Mouse (Mus musculus): Measurements from ENCODE around the gene Capn11.

DNA sequence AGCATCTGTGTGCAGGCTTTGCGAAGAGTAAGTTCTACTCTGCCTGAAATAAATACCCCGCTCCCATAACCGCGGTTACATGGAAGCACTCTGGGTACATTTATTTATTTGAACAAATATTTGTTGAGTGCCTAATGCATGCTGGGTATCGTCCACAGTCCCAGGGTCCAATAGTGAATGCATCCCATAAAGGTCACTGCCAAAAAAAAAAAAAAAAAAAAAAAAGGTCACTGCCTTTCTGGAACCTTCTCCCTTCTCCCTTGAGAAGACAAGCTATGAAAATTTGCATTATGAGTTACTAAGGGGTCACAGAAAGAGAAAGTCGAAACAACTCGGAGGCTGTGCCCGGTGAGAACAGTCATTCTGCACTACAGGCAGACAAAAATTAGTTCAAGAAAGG is 17.1 kb downstream of the Capn11 start:
- TF ChIP-seq CTCF (IDR thresholded peaks at IDR 0.05; ENCODE audit: insufficient read depth, low read depth, low read length) (no peak), POLR2A (IDR thresholded peaks at IDR 0.05; ENCODE audit: insufficient read depth, low read depth, low read length) (no peak)

Measured in olfactory bulb, adult 2 months (tissue).